In the genomic region with DNA sequence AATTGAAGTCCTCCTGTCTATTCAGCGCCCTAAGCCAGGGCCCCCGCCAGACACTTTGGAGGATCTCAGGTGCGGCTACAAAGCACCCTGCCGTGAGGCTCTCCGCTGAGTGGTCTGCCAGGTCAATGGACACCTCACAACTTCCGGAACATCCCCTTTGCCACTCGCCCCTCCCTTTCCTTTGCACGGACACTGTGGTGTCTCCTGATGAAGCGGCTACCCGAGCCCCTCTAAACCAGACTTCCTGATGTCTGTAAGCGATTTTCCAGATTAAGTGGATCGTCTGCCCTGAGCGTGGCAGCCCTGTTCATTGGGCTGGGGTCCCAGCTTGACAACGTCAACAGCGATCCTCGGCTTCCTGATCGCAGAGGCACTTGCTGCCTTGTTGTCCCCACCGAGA, we compare ENCODE assay signal across 9 mouse cellular contexts. TPM values are rescaled to one million over a fixed set of nuclear protein-coding genes. Genes with fewer than 3 reads are reported as not detected.
DNase-seq lines count a peak whose midpoint lies in the region; ATAC-seq and TF ChIP-seq lines count a peak whose summit lies in the region.
"Had no signal": no experiment of that assay in that cellular context is flagged by ENCODE, and none has a peak within 500 bp of the region (broad histone marks: within the 10 kb centered on the region; RNA-seq: fewer than 3 reads in every experiment).

No protein-coding gene starts in this region.

- H3K36me3 ChIP-seq in heart, embryonic 15.5 days: no peaks in the 10 kb centered on the region
- no peaks in the 10 kb centered on the region for H3K36me3 ChIP-seq in hindbrain, postnatal 0 days (ENCODE audit: insufficient read depth, low read length)
- no peaks in the 10 kb centered on the region for H3K36me3 ChIP-seq in midbrain, embryonic 14.5 days (ENCODE audit: control insufficient read depth, insufficient read depth, low read length)

- no peak for DNase-seq in heart, adult 9 months (ENCODE audit: low spot score in 2 of 2)
- peak; percentile 48 for DNase-seq in embryo, embryonic 11 days
- DNase-seq in hindbrain, postnatal 0 days (ENCODE audit: low spot score): no peak
- peak; percentile 39 for DNase-seq in midbrain, embryonic 14.5 days
- no peak for DNase-seq in right cerebral cortex, postnatal 10 days (ENCODE audit: low spot score in 2 of 2)
- no peak for DNase-seq in layer of hippocampus, postnatal 14 days (ENCODE audit: low spot score in 2 of 2)
- DNase-seq in cerebellum, postnatal 14 days: no peak
- DNase-seq: gastrocnemius, postnatal 14 days had no signal

- WGBS in heart, embryonic 15.5 days: 8% methylated on average over 18 of the region's 18 CpGs
- WGBS in hindbrain, postnatal 0 days: 14% methylated on average over 18 of the region's 18 CpGs
- 9% methylated on average over 18 of the region's 18 CpGs for WGBS in midbrain, embryonic 14.5 days

- H3K4me1 ChIP-seq in heart, embryonic 15.5 days (replicated peaks): peaks cover 8% of the 10 kb centered on the region
- no peaks in the 10 kb centered on the region for H3K4me1 ChIP-seq in hindbrain, postnatal 0 days (ENCODE audit: insufficient read depth, low read length)
- H3K4me1 ChIP-seq in midbrain, embryonic 14.5 days (ENCODE audit: control insufficient read depth, insufficient read depth, low read length): peaks cover 5% of the 10 kb centered on the region; the same call in 1 of the 2 replicates

- peak overlapping the region; percentile 54 for H3K4me2 ChIP-seq in heart, embryonic 15.5 days
- peak overlapping the region; percentile 32 for H3K4me2 ChIP-seq in hindbrain, postnatal 0 days (ENCODE audit: low read depth, low read length)
- peak overlapping the region; percentile 42 for H3K4me2 ChIP-seq in midbrain, embryonic 14.5 days (ENCODE audit: low read length)

- TF ChIP-seq CTCF in hindbrain, postnatal 0 days (IDR thresholded peaks at IDR 0.05; ENCODE audit: low read depth): no peak

- H3K27me3 ChIP-seq in heart, embryonic 15.5 days: 0 out of 2 replicates have a peak, but pooled peaks cover 11% of the 10 kb centered on the region
- no peaks in the 10 kb centered on the region for H3K27me3 ChIP-seq in hindbrain, postnatal 0 days (ENCODE audit: insufficient read depth, low read length)
- 0 out of 2 replicates have a peak, but pooled peaks cover 4% of the 10 kb centered on the region for H3K27me3 ChIP-seq in midbrain, embryonic 14.5 days (ENCODE audit: control insufficient read depth, insufficient read depth, low read length)

- peak overlapping the region; percentile 3; the same call in 1 of the 2 replicates for H3K9ac ChIP-seq in heart, embryonic 15.5 days
- H3K9ac ChIP-seq in hindbrain, postnatal 0 days (replicated peaks; ENCODE audit: low read length): no peak overlapping the region
- H3K9ac ChIP-seq in midbrain, embryonic 14.5 days (replicated peaks; ENCODE audit: low read length): no peak overlapping the region; the same call in 1 of the 2 replicates

- H3K27ac ChIP-seq in heart, embryonic 15.5 days: no peak overlapping the region
- no peak overlapping the region for H3K27ac ChIP-seq in hindbrain, postnatal 0 days
- H3K27ac ChIP-seq in midbrain, embryonic 14.5 days (replicated peaks; ENCODE audit: low read depth, low read length): no peak overlapping the region

- ATAC-seq in heart, embryonic 15.5 days (replicated peaks; ENCODE audit: insufficient number of reproducible peaks, insufficient read depth, low FRiP score, low read depth): no peak; the same call in 1 of the 2 replicates
- ATAC-seq in hindbrain, postnatal 0 days: no peak
- ATAC-seq in midbrain, embryonic 14.5 days (ENCODE audit: low FRiP score, low TSS enrichment): no peak

- H3K9me3 ChIP-seq in heart, embryonic 15.5 days (replicated peaks): no peaks in the 10 kb centered on the region
- no peaks in the 10 kb centered on the region for H3K9me3 ChIP-seq in hindbrain, postnatal 0 days (ENCODE audit: low read length)
- no peaks in the 10 kb centered on the region for H3K9me3 ChIP-seq in midbrain, embryonic 14.5 days (ENCODE audit: control insufficient read depth, low read length)

- H3K4me3 ChIP-seq in heart, embryonic 15.5 days: peak overlapping the region; percentile 31
- no peak overlapping the region for H3K4me3 ChIP-seq in hindbrain, postnatal 0 days (ENCODE audit: low read length)
- H3K4me3 ChIP-seq in midbrain, embryonic 14.5 days (replicated peaks; ENCODE audit: low read depth, low read length): no peak overlapping the region; the same call in 1 of the 2 replicates

RNA-seq across cellular contexts. Expression of a gene that starts 42.2 kb away (rescaled TPM):
- polyA plus RNA-seq in heart, embryonic 15.5 days (2015; fragmentation: Nextera tagmentation; extraction: Ambion mirVana): 36.7 and 40.8 TPM in 2 replicates
- 13.5 and 17.7 TPM in 2 replicates for total RNA-seq in hindbrain, postnatal 0 days (2014; rRNA removed)
- 32.0 and 35.8 TPM in 2 replicates for polyA plus RNA-seq in hindbrain, postnatal 0 days (2015; fragmentation: Nextera tagmentation; extraction: Ambion mirVana)
- 34.2 and 42.3 TPM in 2 replicates for polyA plus RNA-seq in midbrain, embryonic 14.5 days (2014; fragmentation: Nextera tagmentation; extraction: Ambion mirVana)
- total RNA-seq in layer of hippocampus, postnatal 14 days (2021): 10 to 100 TPM; 15.6 to 15.8 TPM

Comparison
In these comparisons a context has a peak if more than half of its experiments do, and no peak if none do; other contexts are left out.
1. DNase-seq: peak in embryo, embryonic 11 days (single experiment) and midbrain, embryonic 14.5 days (single experiment); none in heart, adult 9 months (0 of 2), hindbrain, postnatal 0 days (single experiment), right cerebral cortex, postnatal 10 days (0 of 2), layer of hippocampus, postnatal 14 days (0 of 2) and cerebellum, postnatal 14 days (0 of 2).
2. Peak in every context shown above with its lines, with median percentiles within 50 percentile points of each other: H3K4me2 ChIP-seq.